ENCODE assay signal across 9 mouse cellular contexts in genomic region chr4:120225135-120225780, GRCm38 (mm10).
DNase-seq lines count a peak whose midpoint lies in the region; ATAC-seq and TF ChIP-seq lines count a peak whose summit lies in the region.
"Had no signal": no experiment of that assay in that cellular context is flagged by ENCODE, and none has a peak within 500 bp of the region (broad histone marks: within the 10 kb centered on the region; RNA-seq: fewer than 3 reads in every experiment).

No protein-coding gene starts in this region.

- no peaks in the 10 kb centered on the region for H3K9me3 ChIP-seq in kidney, postnatal 0 days (replicated peaks; ENCODE audit: low read length)
- no peaks in the 10 kb centered on the region for H3K9me3 ChIP-seq in liver, embryonic 13.5 days (replicated peaks)
- no peaks in the 10 kb centered on the region for H3K9me3 ChIP-seq in neural tube, embryonic 13.5 days
- H3K9me3 ChIP-seq: embryonic facial prominence, embryonic 13.5 days had no signal

- H3K9ac ChIP-seq in kidney, postnatal 0 days (ENCODE audit: low read depth, low read length) = no peak overlapping the region
- H3K9ac ChIP-seq in liver, embryonic 13.5 days = no peak overlapping the region
- no peak overlapping the region for H3K9ac ChIP-seq in neural tube, embryonic 13.5 days
- H3K9ac ChIP-seq: embryonic facial prominence, embryonic 13.5 days had no signal

- H3K27me3 ChIP-seq in kidney, postnatal 0 days (ENCODE audit: insufficient read depth, low read length) = no peaks in the 10 kb centered on the region
- no peaks in the 10 kb centered on the region for H3K27me3 ChIP-seq in liver, embryonic 13.5 days
- no peaks in the 10 kb centered on the region for H3K27me3 ChIP-seq in neural tube, embryonic 13.5 days
- H3K27me3 ChIP-seq: embryonic facial prominence, embryonic 13.5 days had no signal

- peak overlapping the region; percentile 13; the same call in 1 of the 2 replicates for H3K27ac ChIP-seq in gastrocnemius, adult 2 months
- H3K27ac ChIP-seq in kidney, postnatal 0 days = no peak overlapping the region
- H3K27ac ChIP-seq in liver, embryonic 13.5 days = no peak overlapping the region
- H3K27ac ChIP-seq in neural tube, embryonic 13.5 days (replicated peaks) = 0 out of 2 replicates have a peak overlapping the region, but pooled peaks have one; percentile 6
- H3K27ac ChIP-seq: embryonic facial prominence, embryonic 13.5 days had no signal

- 0 out of 2 replicates have a peak, but pooled peaks have one; percentile 10 for ATAC-seq in kidney, postnatal 0 days (replicated peaks; ENCODE audit: low FRiP score, low read depth)
- no peak for ATAC-seq in liver, embryonic 13.5 days (ENCODE audit: low read depth)
- peak; percentile 23; the same call in 1 of the 2 replicates for ATAC-seq in neural tube, embryonic 13.5 days (ENCODE audit: low read depth)

- peak; percentile 37 to 50 for DNase-seq in urinary bladder, adult 18-20 months (ENCODE audit: low spot score in 2 of 2)
- no peak for DNase-seq in urinary bladder, postnatal 10 days (ENCODE audit: low spot score)
- DNase-seq in cerebellum, postnatal 25 days = peak; percentile 87 to 89
- peak; percentile 86 for DNase-seq in gastrocnemius, adult 2 months
- DNase-seq in kidney, postnatal 0 days (ENCODE audit: low spot score) = peak; percentile 78
- DNase-seq in liver, embryonic 13.5 days = peak; percentile 15
- DNase-seq in thymus, adult 18-20 months = peak; percentile 31 to 36

- intact Hi-C loops in gastrocnemius, adult 2 months (cut with DNase I) = loop anchor here (1.0 to 5.0 kb wide), 3 partner anchors 62 to 144 kb away; partner anchors contain the start of gene Foxo6

- no peak overlapping the region for H3K4me3 ChIP-seq in gastrocnemius, adult 2 months
- no peak overlapping the region for H3K4me3 ChIP-seq in kidney, postnatal 0 days (replicated peaks; ENCODE audit: low read depth, low read length)
- no peak overlapping the region for H3K4me3 ChIP-seq in liver, embryonic 13.5 days (replicated peaks)
- no peak overlapping the region for H3K4me3 ChIP-seq in neural tube, embryonic 13.5 days
- H3K4me3 ChIP-seq: embryonic facial prominence, embryonic 13.5 days had no signal

- H3K4me2 ChIP-seq in kidney, postnatal 0 days (ENCODE audit: low read length) = no peak overlapping the region
- no peak overlapping the region for H3K4me2 ChIP-seq in liver, embryonic 13.5 days
- no peak overlapping the region for H3K4me2 ChIP-seq in neural tube, embryonic 13.5 days
- H3K4me2 ChIP-seq: embryonic facial prominence, embryonic 13.5 days had no signal

- TF ChIP-seq CTCF in gastrocnemius, adult 2 months (IDR thresholded peaks at IDR 0.05) = peak; percentile 96
- TF ChIP-seq CTCF in kidney, postnatal 0 days (IDR thresholded peaks at IDR 0.05; ENCODE audit: low read depth) = peak; percentile 95

- H3K36me3 ChIP-seq in kidney, postnatal 0 days (ENCODE audit: insufficient read depth, low read length) = no peaks in the 10 kb centered on the region
- no peaks in the 10 kb centered on the region for H3K36me3 ChIP-seq in liver, embryonic 13.5 days
- H3K36me3 ChIP-seq in neural tube, embryonic 13.5 days = no peaks in the 10 kb centered on the region
- H3K36me3 ChIP-seq: embryonic facial prominence, embryonic 13.5 days had no signal

- no peaks in the 10 kb centered on the region for H3K4me1 ChIP-seq in kidney, postnatal 0 days (replicated peaks; ENCODE audit: insufficient read depth, low read length)
- H3K4me1 ChIP-seq in liver, embryonic 13.5 days (replicated peaks) = no peaks in the 10 kb centered on the region
- H3K4me1 ChIP-seq in neural tube, embryonic 13.5 days (replicated peaks) = peaks cover 44% of the 10 kb centered on the region

- WGBS in kidney, postnatal 0 days = 56% methylated on average over 6 of the region's 6 CpGs
- WGBS in liver, embryonic 13.5 days (ENCODE audit: insufficient replicate concordance) = 38% methylated on average over 6 of the region's 6 CpGs
- 55% methylated on average over 6 of the region's 6 CpGs for WGBS in neural tube, embryonic 13.5 days

Comparison
In these comparisons a context has a peak if more than half of its experiments do, and no peak if none do; other contexts are left out.
1. H3K27ac ChIP-seq: peak in gastrocnemius, adult 2 months (single experiment) and neural tube, embryonic 13.5 days (single experiment); none in kidney, postnatal 0 days (single experiment) and liver, embryonic 13.5 days (single experiment).